Mouse (Mus musculus): Measurements from ENCODE around the gene Pear1. TPM values are rescaled to one million over a fixed set of nuclear protein-coding genes. Genes with fewer than 3 reads are reported as not detected.
A peak's percentile ranks its signal among the peaks of the same experiment; 100 is the strongest.
"Not testable (repeated sequence)": the region's sequence is repeated elsewhere in the genome, so short reads cannot be mapped to it uniquely, and the experiment has no call there.

Gene Pear1
- 10 to 100 TPM; 20.8 to 26.2 TPM for total RNA-seq (2021)
- long read RNA-seq, experiment 1, full-length matches to known transcripts, result 6 of 21 reads
- long read RNA-seq, experiment 1, partial matches to known transcripts, result 8 of 21 reads
- long read RNA-seq, experiment 1, other reads (novel, unspliced or antisense), result 7 of 21 reads
- long read RNA-seq, experiment 2, full-length matches to known transcripts, result 6 of 30 reads
- long read RNA-seq, experiment 2, partial matches to known transcripts, result 8 of 30 reads
- long read RNA-seq, experiment 2, other reads (novel, unspliced or antisense), result 16 of 30 reads

DNA sequence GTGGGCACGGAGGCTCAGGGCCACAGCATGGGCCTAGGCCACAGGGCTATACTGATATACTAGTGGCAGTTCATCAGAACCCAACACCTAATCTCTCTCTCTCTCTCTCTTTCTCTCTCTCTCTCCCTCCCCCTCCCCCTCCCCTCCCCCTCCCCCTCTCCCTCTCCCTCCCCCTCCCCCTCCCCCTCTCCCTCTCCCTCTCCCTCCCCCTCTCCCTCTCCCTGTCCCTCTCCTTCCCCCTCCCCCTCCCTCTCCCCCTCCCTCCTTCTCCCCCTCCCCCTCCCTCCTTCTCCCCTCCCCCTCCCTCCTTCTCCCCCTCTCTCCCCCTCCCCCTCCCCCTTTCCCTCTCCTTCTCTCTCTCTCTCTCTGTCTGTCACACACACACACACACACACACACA is at the start of gene Pear1:
Pear1 (minus strand) TSS at position 101 of the 400 bp plus-strand sequence.
- not testable (repeated sequence) for DNase-seq (ENCODE audit: low spot score in 2 of 2)

DNA sequence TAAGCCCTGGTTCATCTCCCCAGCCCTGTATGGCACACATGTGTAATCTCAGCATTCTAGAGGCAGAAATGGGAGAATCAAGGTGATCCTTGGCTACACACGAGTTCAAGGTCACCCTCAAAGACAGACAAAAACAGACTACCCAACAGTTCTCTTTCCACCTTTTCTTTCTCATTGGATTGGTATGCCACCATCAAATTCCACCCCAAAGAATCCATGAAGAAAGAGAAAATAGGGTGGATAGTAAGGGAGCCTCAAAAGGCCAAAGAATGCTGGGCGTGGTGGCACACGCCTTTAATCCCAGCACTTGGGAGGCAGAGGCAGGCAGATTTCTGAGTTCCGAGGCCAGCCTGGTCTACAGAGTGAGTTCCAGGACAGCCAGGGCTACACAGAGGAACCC is 40.0 kb upstream of the Pear1 start:
- DNase-seq (ENCODE audit: low spot score in 2 of 2), result not testable (repeated sequence)

DNA sequence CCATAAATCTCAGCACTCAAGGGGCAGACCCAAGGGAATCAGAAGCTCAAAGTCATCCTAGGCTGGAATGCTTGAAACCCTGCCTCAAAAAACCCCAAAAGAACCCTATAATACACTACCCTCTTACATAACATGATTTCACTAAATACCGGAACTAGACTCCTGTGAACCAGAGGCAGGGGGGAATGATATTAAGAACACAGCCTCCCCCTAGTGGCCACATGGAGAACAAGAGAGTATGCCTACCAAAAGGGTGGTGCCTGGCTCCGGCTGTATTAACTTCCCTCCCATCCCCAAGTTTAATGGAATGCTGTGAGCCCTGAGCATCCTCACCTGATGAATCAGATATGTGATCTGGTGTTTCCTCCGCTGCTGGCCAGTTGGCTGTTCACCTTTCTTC is 35.7 kb upstream of the Pear1 start:
- DNase-seq (ENCODE audit: low spot score in 2 of 2), result peak; percentile 37 to 53

DNA sequence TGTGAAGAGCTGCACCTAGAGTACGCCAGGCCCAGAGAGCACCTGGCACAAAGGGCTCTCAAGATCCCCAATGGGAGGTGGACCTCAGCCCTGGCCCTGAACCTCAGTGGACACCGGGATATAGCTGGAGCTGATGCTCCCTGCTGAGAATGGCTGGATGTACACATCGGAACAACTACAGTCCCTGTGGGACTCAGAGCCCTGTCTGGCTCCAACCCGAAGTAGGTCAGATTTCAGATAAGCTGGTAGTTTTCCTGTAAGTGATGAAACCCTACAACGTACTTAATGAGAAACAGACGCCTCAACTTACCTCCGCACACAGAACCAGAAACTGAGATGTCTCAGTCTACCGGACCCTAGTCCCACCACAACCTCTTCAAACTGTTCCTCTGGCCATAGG is 33.6 kb upstream of the Pear1 start:
- DNase-seq (ENCODE audit: low spot score in 2 of 2), result no peak

DNA sequence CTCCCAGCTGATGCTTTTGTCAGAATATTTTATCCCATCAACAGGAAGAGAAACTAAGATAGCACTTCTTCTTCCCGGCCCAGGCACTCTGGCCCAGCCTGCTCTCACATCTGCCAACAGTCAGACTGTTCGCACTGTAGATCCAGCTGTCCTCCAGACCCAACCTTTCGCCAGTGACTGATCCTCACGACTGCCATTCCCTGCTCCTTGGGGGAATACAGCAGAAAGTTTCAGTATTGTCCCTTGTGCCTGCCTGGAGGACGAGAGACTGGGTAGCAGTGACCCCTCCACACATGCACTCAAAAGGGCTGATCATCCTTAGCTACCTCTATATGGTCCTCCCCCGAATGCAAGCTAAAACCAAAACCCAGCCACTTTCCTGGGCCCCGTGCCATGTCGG is 31.8 kb upstream of the Pear1 start:
- DNase-seq (ENCODE audit: low spot score in 2 of 2), result no peak

DNA sequence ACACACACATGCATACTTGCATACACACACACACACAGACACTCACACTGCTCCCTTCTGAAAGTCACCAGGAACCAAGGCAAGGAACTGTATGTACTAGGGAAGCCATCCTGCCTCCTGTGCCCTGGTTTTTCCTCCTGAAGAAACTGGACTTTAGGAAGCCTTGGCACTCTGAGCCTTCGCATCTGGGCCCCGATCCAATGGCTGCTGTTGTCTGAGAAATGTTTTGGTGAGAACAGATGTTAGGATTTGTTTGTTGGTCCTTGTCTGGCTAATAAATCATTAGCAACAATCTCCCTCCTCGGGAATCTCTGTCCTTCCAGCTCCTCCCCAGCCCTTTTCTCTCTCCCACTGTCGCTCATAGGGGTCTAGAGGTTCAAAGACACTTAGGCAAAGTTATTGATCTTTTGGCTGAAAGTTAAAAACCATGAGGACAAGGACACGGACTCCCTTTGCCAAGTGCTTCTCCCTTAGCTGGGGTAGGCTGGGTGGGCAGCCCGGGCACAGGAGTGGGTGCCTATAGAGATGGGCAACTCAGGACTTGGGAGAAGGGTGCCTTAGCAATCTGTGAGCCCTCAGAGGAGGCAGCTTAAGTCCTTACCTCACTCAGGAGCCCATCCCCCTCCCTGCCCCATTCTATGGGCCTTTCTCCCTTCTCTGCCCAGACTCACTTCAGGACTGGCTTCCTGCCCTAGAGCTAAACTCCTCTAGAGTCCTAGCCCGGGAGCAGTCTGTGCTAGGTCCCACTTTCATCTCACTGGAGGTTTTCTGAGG is 30.9 kb upstream of the Pear1 start:
- peak in 1 of 2 experiments; percentile 28 for DNase-seq (ENCODE audit: low spot score in 2 of 2)

DNA sequence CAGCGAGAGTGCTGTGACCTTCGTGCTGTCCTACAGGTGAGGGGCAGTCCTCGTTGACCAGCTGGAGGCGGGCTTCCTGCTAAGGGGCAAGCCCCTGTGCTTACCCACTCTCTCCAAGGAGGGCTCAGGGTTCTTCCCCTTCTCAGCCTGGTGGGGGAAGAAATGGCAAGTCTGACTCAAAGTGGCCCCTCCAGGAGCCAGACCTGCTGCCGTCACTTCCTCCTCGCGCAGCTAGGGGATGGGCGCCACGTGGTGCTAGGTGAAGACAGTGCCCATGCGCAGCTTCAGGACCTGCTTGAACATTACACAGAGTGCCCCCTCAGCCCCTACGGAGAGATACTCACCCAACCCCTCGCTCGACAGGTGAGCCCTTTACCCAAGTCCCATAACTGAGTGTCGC is 25.0 kb upstream of the Pear1 start:
- no peak for DNase-seq (ENCODE audit: low spot score in 2 of 2)

DNA sequence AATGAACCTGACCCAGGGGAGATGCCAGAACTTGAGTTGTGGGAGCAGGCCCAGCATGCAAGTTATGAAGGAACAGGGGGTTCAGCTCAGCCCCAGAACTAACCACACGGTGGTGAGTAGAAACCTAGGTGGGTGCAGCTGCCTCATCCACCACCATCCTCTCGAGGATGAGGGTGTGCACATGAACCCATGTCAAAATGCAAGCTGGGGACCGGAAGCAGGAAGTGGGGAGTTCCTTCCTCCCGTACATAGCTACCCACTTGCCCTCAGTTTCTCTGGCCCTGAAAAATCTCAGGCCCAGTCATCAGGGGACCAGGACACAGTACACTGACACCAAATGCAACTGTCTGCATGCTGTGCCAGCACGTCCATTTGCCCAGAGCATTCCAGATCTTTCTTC is 23.6 kb upstream of the Pear1 start:
- DNase-seq (ENCODE audit: low spot score in 2 of 2), result no peak

DNA sequence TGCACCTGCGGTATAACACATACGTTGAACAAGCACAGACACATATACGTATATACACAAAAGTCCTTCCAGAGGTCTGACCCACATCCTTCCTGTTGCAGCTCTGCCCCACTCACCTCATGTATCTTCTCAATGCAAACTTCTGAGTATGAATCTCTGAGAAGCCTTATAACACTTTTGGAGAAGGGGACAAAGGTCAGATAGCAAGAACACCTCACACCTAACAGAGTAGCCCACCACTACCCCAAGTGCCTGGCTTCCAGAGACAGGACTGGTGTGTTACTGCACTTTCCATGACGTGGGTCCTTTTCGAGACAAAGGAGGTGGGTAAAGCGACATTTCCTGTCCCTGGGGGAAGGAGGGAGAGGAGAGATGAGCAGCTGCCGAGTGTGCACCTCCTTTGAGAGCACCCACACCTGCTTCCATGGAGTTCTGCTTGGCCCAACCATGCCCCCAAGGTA is 22.6 kb upstream of the Pear1 start, which contains the start of gene Sh2d2a:
Sh2d2a (plus strand) TSS at position 106 of the 461 bp plus-strand sequence.
- DNase-seq (ENCODE audit: low spot score in 2 of 2), result no peak

DNA sequence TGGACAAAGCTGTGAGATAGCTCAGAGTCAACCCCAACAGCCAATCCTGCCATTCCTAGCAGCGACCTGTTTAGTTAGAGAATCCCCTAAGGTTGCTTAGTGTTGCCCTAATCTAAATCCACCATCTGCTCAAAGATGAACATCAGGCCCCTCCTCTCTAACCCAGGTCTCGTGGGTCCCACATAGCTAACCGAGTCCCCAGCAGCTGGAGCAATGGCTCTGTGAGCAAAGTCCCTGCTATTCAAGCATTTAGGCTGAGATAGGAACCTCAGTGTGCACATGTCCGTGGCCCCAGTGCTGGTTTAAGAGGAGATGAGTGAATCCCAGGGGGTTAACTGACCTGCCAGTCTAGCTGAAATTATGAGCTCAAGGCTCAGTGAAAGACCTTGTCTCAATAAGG is 22.1 kb upstream of the Pear1 start:
- DNase-seq (ENCODE audit: low spot score in 2 of 2), result no peak

DNA sequence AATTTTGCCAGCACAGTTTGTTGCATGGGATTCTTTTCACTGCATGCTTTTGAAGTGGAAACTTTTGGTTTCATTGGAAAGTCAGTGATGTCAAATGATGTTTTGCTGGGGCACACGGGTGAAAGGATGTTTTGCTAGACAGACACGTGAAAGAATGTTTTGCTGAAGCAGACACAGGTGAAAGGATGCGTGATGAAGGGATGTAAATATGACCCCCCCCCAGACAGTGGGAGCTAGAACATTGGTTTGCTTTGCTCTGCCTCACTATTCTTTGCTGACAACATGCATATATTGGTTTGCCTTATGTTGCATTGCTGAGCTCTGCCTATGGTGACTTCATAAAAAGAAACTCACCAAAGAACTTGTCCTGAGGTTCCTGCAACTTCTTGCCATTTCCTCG is 20.9 kb upstream of the Pear1 start:
- no peak for DNase-seq (ENCODE audit: low spot score in 2 of 2)

DNA sequence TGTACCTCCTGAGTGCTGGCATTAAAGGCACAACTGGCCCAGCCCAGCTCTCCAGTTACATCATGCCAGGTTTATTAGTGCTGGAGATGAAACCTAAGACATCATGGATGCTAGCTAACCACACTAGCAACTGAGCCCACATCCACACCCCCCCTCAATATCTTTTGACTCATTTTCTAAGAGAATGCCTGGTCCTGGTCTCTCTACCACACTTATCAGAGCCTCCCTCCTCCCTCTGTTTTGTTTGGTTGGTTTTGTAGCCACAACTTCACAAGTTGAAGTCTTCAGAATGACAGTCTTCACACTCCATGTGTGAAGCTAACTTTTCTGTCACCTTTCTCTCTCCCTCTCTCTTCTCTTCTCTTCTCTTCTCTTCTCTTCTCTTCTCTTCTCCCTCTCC is 16.8 kb upstream of the Pear1 start:
- DNase-seq (ENCODE audit: low spot score in 2 of 2), result no peak

DNA sequence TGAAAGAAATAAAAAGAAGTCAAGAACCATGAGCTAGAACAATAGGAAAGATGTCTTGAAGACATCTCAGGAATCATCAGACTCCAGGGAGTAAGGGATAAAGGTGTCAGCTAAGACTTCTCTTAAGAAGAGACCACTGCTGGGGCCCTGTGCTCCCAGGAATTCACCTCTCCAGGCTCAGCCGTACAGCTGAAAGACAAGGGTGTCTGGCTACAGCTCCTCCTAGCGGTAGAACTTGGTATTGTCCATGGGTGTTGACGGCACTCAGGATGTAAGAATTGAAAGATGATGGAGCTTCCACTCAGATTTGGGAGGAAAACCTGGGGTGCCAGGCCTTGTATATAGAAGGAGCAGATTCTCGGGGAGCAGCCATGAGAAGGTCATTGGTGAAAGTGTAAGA is 14.5 kb upstream of the Pear1 start:
- DNase-seq (ENCODE audit: low spot score in 2 of 2), result peak; percentile 61 to 74

DNA sequence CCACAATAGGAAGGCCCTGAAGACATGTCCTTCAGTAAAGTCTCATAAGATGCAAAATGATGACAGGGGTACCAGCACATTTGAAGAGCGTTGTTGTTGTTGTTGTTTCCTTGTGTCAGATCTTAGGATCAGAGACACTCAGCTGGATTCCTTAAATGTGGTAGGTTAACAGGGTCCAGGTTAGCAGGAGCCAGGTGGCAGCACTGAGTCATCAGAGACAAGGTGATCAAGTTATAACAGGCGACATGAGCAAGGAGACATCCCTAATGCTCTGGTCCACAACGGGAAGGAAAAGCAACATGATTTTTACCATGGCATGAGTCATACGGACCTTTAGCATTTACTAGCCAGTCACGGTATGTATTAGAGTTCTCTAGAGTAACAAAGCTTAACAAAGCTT is 9.4 kb upstream of the Pear1 start:
- no peak for DNase-seq (ENCODE audit: low spot score in 2 of 2)

DNA sequence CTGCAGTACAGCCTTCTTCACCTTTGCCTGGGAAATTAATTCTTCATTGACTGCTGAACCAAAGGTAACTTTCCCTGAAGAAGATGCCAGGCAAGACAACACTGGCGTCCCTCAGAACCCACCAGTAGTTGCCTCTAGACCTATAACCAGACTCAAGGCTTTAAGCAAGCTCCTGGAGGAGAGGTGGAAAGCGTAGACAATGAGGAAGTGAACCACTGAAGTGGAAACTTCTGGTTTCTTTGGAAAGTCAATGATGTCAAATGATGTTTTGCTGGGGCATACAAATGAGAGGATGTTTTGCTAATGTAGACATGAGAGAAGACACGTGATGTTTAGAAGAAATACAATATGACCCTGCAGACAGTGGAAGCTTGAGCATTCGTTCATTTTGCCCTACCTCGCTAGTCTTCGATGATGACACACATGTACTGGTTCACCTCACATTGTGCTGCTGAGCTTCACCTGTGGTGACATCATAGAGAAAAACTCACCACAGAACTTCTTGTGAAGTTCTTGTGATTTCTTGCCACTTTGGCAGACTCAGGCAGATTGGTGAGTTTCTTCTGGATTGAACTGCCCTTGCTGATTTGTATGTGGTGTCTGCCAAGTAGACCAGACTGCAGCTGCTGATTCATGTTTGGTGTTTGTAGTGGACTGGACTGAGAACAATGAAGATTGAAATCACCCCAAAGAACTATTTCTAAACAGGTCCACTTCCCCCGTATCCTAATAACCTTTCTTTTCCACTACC is 8.2 kb upstream of the Pear1 start:
- DNase-seq (ENCODE audit: low spot score in 2 of 2), result no peak

DNA sequence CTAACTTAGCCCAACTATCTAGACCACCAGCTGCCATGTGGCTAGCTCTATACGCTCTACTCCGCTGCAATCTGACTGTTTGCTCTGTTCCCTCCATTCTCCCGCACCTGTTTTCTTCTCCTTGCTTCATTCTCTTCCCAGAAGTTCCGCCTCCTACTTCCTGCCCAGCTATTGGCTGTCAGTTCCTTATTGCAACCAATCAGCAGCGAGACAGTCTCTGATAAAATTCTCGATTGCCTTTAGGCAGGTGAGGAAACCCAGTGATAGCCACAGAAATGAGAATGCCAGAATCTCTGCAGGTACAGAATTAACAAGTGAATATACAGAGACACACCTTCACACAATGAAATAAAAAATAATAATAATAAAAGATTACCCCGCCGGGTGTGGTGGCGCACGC is 4.9 kb upstream of the Pear1 start:
- no peak for DNase-seq (ENCODE audit: low spot score in 2 of 2)

DNA sequence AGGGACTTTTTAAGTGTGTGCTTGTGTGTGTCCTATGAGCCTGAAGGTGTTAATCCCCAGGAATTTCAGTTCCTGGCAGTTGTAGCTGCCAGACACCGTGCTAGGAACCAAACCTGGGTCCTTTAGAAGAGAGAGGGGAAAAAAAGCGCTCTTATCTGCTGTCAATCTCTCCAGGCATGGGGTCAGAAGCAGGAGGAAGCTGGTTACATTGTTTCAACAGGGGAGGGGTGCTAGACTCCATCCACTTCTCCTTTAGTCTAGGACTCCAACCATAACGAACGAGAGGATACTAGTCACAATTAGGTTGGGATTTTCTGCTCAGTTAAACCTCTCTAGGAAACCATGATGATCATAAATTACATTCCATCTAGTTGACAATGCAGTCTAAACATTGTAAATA is 4.3 kb upstream of the Pear1 start:
- DNase-seq (ENCODE audit: low spot score in 2 of 2), result no peak

DNA sequence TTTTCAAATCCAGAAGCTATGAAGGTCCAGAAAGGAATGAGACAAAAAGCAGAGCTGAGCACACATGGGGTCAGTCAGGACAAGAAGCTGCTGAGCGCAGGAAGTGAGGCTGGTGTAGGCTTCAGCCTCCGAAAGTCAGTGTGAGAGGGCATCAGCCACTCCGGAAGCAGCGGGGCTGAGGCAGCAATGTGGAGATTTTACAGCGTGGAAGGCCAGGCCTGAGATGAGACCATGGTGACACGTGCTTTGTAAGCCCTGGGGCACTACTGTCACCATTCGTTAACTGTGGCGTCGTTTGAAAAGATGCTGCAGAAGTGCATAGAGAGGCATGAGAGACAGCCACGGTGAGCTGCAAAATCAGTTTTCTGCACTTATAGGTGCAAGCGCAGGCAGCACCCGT is 5.9 kb downstream of the Pear1 start:
- DNase-seq (ENCODE audit: low spot score in 2 of 2), result no peak

DNA sequence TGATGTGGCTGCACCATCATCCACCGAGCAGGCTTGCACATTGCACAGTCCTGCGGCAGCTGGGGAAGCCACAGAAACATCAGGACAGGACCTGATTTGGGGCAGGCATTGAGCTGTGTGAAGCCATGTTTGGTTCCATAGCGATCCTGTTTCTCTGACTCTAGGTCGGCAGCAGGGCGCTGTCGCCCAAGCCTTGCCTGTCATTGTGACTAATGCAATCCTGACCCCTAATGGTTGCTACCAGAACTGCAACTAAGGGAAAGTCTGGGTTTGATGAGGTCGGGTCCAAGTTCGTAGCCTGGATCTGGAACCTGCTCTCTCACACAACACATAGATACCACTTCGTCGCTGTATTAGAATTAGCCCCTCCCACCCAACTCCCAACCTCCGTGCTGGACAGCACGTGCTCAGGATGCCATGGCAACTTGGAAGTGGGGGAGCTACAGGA is 7.4 kb downstream of the Pear1 start:
- DNase-seq (ENCODE audit: low spot score in 2 of 2), result peak; percentile 53 to 68

DNA sequence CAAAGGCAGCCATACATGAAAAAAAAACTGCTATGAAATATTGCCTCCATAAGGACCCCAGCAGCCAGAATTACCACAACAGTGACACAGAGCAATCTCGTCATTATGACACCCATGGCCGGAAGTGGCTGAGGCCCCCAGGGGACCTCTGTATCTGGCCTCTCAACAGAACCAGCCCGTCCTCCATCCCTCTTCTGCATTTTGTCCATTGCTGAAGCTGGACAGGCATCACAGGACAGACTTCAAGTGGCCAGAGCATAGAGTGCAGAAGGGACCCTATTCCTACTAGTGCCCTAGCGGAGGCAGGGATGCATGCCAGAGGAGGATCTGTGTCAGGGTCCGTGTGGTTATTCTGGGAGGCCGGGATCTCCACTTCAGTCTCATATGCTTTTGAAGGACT is 7.9 kb downstream of the Pear1 start:
- no peak for DNase-seq (ENCODE audit: low spot score in 2 of 2)

DNA sequence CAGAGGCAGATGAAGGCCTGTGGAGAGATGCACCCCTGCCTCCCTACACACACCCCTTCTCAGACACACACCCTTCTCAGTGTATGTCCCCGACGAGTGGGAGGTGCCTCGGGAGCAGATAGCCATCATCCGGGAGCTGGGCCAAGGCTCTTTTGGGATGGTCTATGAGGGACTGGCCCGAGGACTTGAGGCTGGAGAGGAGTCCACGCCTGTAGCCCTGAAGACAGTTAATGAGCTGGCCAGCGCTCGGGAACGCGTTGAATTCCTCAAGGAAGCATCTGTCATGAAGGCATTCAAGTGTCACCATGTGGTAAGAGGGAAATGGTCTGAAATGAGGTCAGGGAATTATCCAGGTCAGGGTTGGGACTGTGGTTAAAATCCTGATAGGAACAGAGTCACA is 11.2 kb downstream of the Pear1 start:
- DNase-seq (ENCODE audit: low spot score in 2 of 2), result no peak

DNA sequence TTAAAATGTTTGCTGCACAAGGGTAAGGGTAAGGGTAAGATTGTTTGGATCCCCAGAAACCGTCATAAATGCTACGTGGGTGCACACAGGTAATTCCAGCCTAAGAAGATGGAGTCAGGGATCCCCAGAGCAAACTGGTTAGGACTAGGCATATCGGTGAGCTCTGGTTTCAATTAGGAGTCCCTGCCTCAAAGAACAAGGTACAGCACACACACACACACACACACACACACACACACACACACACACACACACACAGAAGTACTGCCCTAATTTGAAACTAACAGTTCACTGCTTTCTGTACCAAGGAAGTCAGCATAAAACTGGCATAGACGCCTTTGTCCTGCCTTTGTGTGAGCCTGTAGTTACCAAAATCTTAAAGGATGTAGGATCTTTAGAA is 11.7 kb downstream of the Pear1 start:
- no peak for DNase-seq (ENCODE audit: low spot score in 2 of 2)

Measured in gastrocnemius, postnatal 4 days (tissue).